Mouse (Mus musculus): ENCODE data around the gene Zfp324. TPM values are rescaled to one million over a fixed set of nuclear protein-coding genes. Genes with fewer than 3 reads are reported as not detected.

Gene Zfp324
- polyA plus RNA-seq, 2 experiments: 9.5 to 9.8 TPM

- no peak for DNase-seq (ENCODE audit: low spot score)
- H3K27ac ChIP-seq (replicated peaks; ENCODE audit: low read depth, low read length): no peak overlapping the region
- H3K9me3 ChIP-seq (ENCODE audit: control insufficient read depth, low read length): no peaks in the 10 kb centered on the region
- H3K9ac ChIP-seq (ENCODE audit: low read depth, low read length, severe bottlenecking): no peak overlapping the region
- no peak for TF ChIP-seq POLR2A (IDR thresholded peaks at IDR 0.05; ENCODE audit: borderline replicate concordance, extremely low read depth, insufficient read depth, insufficient read length)
- no peak overlapping the region for H3K4me3 ChIP-seq (replicated peaks; ENCODE audit: low read length)
- WGBS: 71% methylated on average over 5 of the region's 5 CpGs
- ATAC-seq (ENCODE audit: low FRiP score, low read depth): no peak
- no peaks in the 10 kb centered on the region for H3K27me3 ChIP-seq (ENCODE audit: control insufficient read depth, insufficient read depth, low read length)
- H3K36me3 ChIP-seq (ENCODE audit: control insufficient read depth, insufficient read depth, low read length): no peaks in the 10 kb centered on the region
- no peaks in the 10 kb centered on the region for H3K4me1 ChIP-seq (ENCODE audit: control insufficient read depth, insufficient read depth, low read length)
- no peak overlapping the region for H3K4me2 ChIP-seq (replicated peaks; ENCODE audit: low read depth, low read length, severe bottlenecking)
Measured at GRCm38 (mm10) chr7:12957511-12957910, 8.1 kb upstream of the Zfp324 start.

DNA sequence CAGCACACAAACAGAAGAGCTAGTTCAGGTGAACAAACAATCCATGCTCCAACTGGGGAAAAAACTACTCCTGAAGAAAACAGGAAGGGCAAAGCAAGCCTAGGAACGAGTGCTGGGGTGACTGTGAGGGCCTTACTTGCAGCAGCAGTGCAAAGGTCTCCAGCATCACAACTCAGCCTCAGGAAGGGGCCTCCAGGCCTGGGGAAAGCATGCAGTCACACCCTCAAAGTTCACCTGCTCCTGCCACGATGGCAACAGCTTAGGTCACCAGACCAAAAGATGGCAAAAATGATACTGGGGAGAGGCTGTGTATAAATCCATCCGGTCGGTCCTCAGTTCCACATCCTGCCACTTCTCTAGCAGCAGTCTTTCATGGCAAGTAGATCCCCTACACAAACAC is 6.7 kb upstream of the Zfp324 start:
- 83% methylated on average over 4 of the region's 4 CpGs for WGBS
- no peaks in the 10 kb centered on the region for H3K4me1 ChIP-seq (ENCODE audit: control insufficient read depth, insufficient read depth, low read length)
- no peak overlapping the region for H3K4me2 ChIP-seq (replicated peaks; ENCODE audit: low read depth, low read length, severe bottlenecking)
- no peak overlapping the region for H3K9ac ChIP-seq (ENCODE audit: low read depth, low read length, severe bottlenecking)
- ATAC-seq (ENCODE audit: low FRiP score, low read depth): no peak
- no peak for TF ChIP-seq POLR2A (IDR thresholded peaks at IDR 0.05; ENCODE audit: borderline replicate concordance, extremely low read depth, insufficient read depth, insufficient read length)
- H3K36me3 ChIP-seq (ENCODE audit: control insufficient read depth, insufficient read depth, low read length): no peaks in the 10 kb centered on the region
- H3K9me3 ChIP-seq (ENCODE audit: control insufficient read depth, low read length): no peaks in the 10 kb centered on the region
- H3K27ac ChIP-seq (replicated peaks; ENCODE audit: low read depth, low read length): no peak overlapping the region
- H3K4me3 ChIP-seq (replicated peaks; ENCODE audit: low read length): no peak overlapping the region
- H3K27me3 ChIP-seq (ENCODE audit: control insufficient read depth, insufficient read depth, low read length): no peaks in the 10 kb centered on the region
- no peak for DNase-seq (ENCODE audit: low spot score)

GRCm38 (mm10) chr7:12959718-12960117 is 5.9 kb upstream of the Zfp324 start:
- ATAC-seq (ENCODE audit: low FRiP score, low read depth) (no peak), DNase-seq (ENCODE audit: low spot score) (no peak)
- H3K9me3 ChIP-seq (ENCODE audit: control insufficient read depth, low read length): no peaks in the 10 kb centered on the region
- no peaks in the 10 kb centered on the region for H3K36me3 ChIP-seq (ENCODE audit: control insufficient read depth, insufficient read depth, low read length)
- no peak overlapping the region for H3K27ac ChIP-seq (replicated peaks; ENCODE audit: low read depth, low read length)
- H3K4me2 ChIP-seq (replicated peaks; ENCODE audit: low read depth, low read length, severe bottlenecking): no peak overlapping the region
- 26% methylated on average over 4 of the region's 4 CpGs for WGBS
- TF ChIP-seq POLR2A (IDR thresholded peaks at IDR 0.05; ENCODE audit: borderline replicate concordance, extremely low read depth, insufficient read depth, insufficient read length): no peak
- no peaks in the 10 kb centered on the region for H3K27me3 ChIP-seq (ENCODE audit: control insufficient read depth, insufficient read depth, low read length)
- H3K4me3 ChIP-seq (replicated peaks; ENCODE audit: low read length): no peak overlapping the region
- H3K9ac ChIP-seq (ENCODE audit: low read depth, low read length, severe bottlenecking): no peak overlapping the region
- no peaks in the 10 kb centered on the region for H3K4me1 ChIP-seq (ENCODE audit: control insufficient read depth, insufficient read depth, low read length)

GRCm38 (mm10) chr7:12961511-12962141 is 4.0 kb upstream of the Zfp324 start:
- Histone ChIP-seq H3K27me3 (ENCODE audit: control insufficient read depth, insufficient read depth, low read length) (no peaks in the 10 kb centered on the region), H3K4me3 (replicated peaks; ENCODE audit: low read length) (peak overlapping the region; percentile 43), H3K36me3 (ENCODE audit: control insufficient read depth, insufficient read depth, low read length) (no peaks in the 10 kb centered on the region), H3K9ac (ENCODE audit: low read depth, low read length, severe bottlenecking) (peak overlapping the region; percentile 49), H3K9me3 (ENCODE audit: control insufficient read depth, low read length) (no peaks in the 10 kb centered on the region), H3K4me1 (ENCODE audit: control insufficient read depth, insufficient read depth, low read length) (peaks cover 5% of the 10 kb centered on the region), H3K4me2 (replicated peaks; ENCODE audit: low read depth, low read length, severe bottlenecking) (peak overlapping the region; percentile 45), H3K27ac (replicated peaks; ENCODE audit: low read depth, low read length) (peak overlapping the region; percentile 75)
- 3% methylated on average over 29 of the region's 29 CpGs for WGBS
- ATAC-seq (ENCODE audit: low FRiP score, low read depth) (peak; percentile 87), DNase-seq (ENCODE audit: low spot score) (peak; percentile 83)
- peak; percentile 68; the same call in 1 of the 2 replicates for TF ChIP-seq POLR2A (IDR thresholded peaks at IDR 0.05; ENCODE audit: borderline replicate concordance, extremely low read depth, insufficient read depth, insufficient read length)

GRCm38 (mm10) chr7:12966104-12966845 is 637 bp downstream of the Zfp324 start:
- H3K4me2 ChIP-seq (replicated peaks; ENCODE audit: low read depth, low read length, severe bottlenecking): peak overlapping the region; percentile 82
- peaks cover 10% of the 10 kb centered on the region for H3K4me1 ChIP-seq (ENCODE audit: control insufficient read depth, insufficient read depth, low read length)
- peak overlapping the region; percentile 91 for H3K27ac ChIP-seq (replicated peaks; ENCODE audit: low read depth, low read length)
- ATAC-seq (ENCODE audit: low FRiP score, low read depth): peak; percentile 28
- DNase-seq (ENCODE audit: low spot score): peak; percentile 18
- H3K9me3 ChIP-seq (ENCODE audit: control insufficient read depth, low read length): no peaks in the 10 kb centered on the region
- peaks cover 28% of the 10 kb centered on the region for H3K36me3 ChIP-seq (ENCODE audit: control insufficient read depth, insufficient read depth, low read length)
- H3K27me3 ChIP-seq (ENCODE audit: control insufficient read depth, insufficient read depth, low read length): no peaks in the 10 kb centered on the region
- WGBS: under 1% methylated on average over 29 of the region's 29 CpGs
- peak overlapping the region; percentile 88 for H3K9ac ChIP-seq (ENCODE audit: low read depth, low read length, severe bottlenecking)
- peak overlapping the region; percentile 87 for H3K4me3 ChIP-seq (replicated peaks; ENCODE audit: low read length)
- no peak for TF ChIP-seq POLR2A (IDR thresholded peaks at IDR 0.05; ENCODE audit: borderline replicate concordance, extremely low read depth, insufficient read depth, insufficient read length)

Measured in limb, embryonic 14.5 days (tissue).